Mouse (Mus musculus): ENCODE data around the gene Pfn3. TPM values are rescaled to one million over a fixed set of nuclear protein-coding genes. Genes with fewer than 3 reads are reported as not detected.

Gene Pfn3
- polyA plus RNA-seq, 1 experiment from 2014 or later = not detected

GRCm38 (mm10) chr13:55405783-55406390 is 9.1 kb downstream of the Pfn3 start:
- peaks cover 48% of the 10 kb centered on the region for H3K27me3 ChIP-seq (ENCODE audit: control insufficient read depth, insufficient read depth, low read length)
- no peak overlapping the region for H3K27ac ChIP-seq (ENCODE audit: low read depth, low read length)
- H3K4me3 ChIP-seq (ENCODE audit: low read depth, low read length) = no peak overlapping the region
- H3K9me3 ChIP-seq (replicated peaks; ENCODE audit: control insufficient read depth, low read length) = no peaks in the 10 kb centered on the region
- H3K4me1 ChIP-seq (ENCODE audit: control insufficient read depth, insufficient read depth, low read length) = no peaks in the 10 kb centered on the region
- no peaks in the 10 kb centered on the region for H3K36me3 ChIP-seq (ENCODE audit: control insufficient read depth, insufficient read depth, low read length)
- ATAC-seq (replicated peaks; ENCODE audit: insufficient number of reproducible peaks, low FRiP score, low TSS enrichment) = no peak
- 69% methylated on average over 13 of the region's 13 CpGs for whole genome bisulfite sequencing (ENCODE audit: insufficient replicate concordance)
- H3K4me2 ChIP-seq = no peak overlapping the region
- peak overlapping the region; percentile 53 for H3K9ac ChIP-seq (ENCODE audit: low read depth, low read length)

- peaks cover 48% of the 10 kb centered on the region for H3K27me3 ChIP-seq (ENCODE audit: control insufficient read depth, insufficient read depth, low read length)
Observed at GRCm38 (mm10) chr13:55404853-55405782, 9.9 kb downstream of the Pfn3 start.

GRCm38 (mm10) chr13:55403935-55404852 is 10.8 kb downstream of the Pfn3 start:
- H3K36me3 ChIP-seq (ENCODE audit: control insufficient read depth, insufficient read depth, low read length) = no peaks in the 10 kb centered on the region
- peaks cover 50% of the 10 kb centered on the region for H3K27me3 ChIP-seq (ENCODE audit: control insufficient read depth, insufficient read depth, low read length)
- H3K27ac ChIP-seq (ENCODE audit: low read depth, low read length) = no peak overlapping the region
- H3K9ac ChIP-seq (ENCODE audit: low read depth, low read length) = no peak overlapping the region
- H3K4me2 ChIP-seq = no peak overlapping the region
- 70% methylated on average over 15 of the region's 15 CpGs for WGBS (ENCODE audit: insufficient replicate concordance)
- no peak overlapping the region for H3K4me3 ChIP-seq (ENCODE audit: low read depth, low read length)
- ATAC-seq (replicated peaks; ENCODE audit: insufficient number of reproducible peaks, low FRiP score, low TSS enrichment) = no peak
- no peaks in the 10 kb centered on the region for H3K4me1 ChIP-seq (ENCODE audit: control insufficient read depth, insufficient read depth, low read length)
- H3K9me3 ChIP-seq (replicated peaks; ENCODE audit: control insufficient read depth, low read length) = no peaks in the 10 kb centered on the region

More at GRCm38 (mm10) chr13:55404853-55405782, 9.9 kb downstream of the Pfn3 start:
- H3K27ac ChIP-seq (ENCODE audit: low read depth, low read length) = no peak overlapping the region
- no peaks in the 10 kb centered on the region for H3K4me1 ChIP-seq (ENCODE audit: control insufficient read depth, insufficient read depth, low read length)
- no peak for ATAC-seq (replicated peaks; ENCODE audit: insufficient number of reproducible peaks, low FRiP score, low TSS enrichment)
- H3K9me3 ChIP-seq (replicated peaks; ENCODE audit: control insufficient read depth, low read length) = no peaks in the 10 kb centered on the region
- H3K9ac ChIP-seq (ENCODE audit: low read depth, low read length) = peak overlapping the region; percentile 53
- 0 out of 2 replicates have a peak overlapping the region, but pooled peaks have one; percentile 22 for H3K4me2 ChIP-seq
- H3K4me3 ChIP-seq (ENCODE audit: low read depth, low read length) = no peak overlapping the region
- WGBS (ENCODE audit: insufficient replicate concordance) = 11% methylated on average over 11 of the region's 11 CpGs
- no peaks in the 10 kb centered on the region for H3K36me3 ChIP-seq (ENCODE audit: control insufficient read depth, insufficient read depth, low read length)

- ATAC-seq (replicated peaks; ENCODE audit: insufficient number of reproducible peaks, low FRiP score, low TSS enrichment) = no peak
- Histone ChIP-seq H3K27me3 (ENCODE audit: control insufficient read depth, insufficient read depth, low read length) (peaks cover 47% of the 10 kb centered on the region), H3K9ac (ENCODE audit: low read depth, low read length) (no peak overlapping the region), H3K4me3 (ENCODE audit: low read depth, low read length) (no peak overlapping the region), H3K4me2 (no peak overlapping the region), H3K9me3 (replicated peaks; ENCODE audit: control insufficient read depth, low read length) (no peaks in the 10 kb centered on the region), H3K36me3 (ENCODE audit: control insufficient read depth, insufficient read depth, low read length) (no peaks in the 10 kb centered on the region), H3K4me1 (ENCODE audit: control insufficient read depth, insufficient read depth, low read length) (no peaks in the 10 kb centered on the region), H3K27ac (ENCODE audit: low read depth, low read length) (no peak overlapping the region)
- WGBS (ENCODE audit: insufficient replicate concordance) = 74% methylated on average over 7 of the region's 7 CpGs
Observed at GRCm38 (mm10) chr13:55403266-55403665, 11.8 kb downstream of the Pfn3 start.

GRCm38 (mm10) chr13:55400039-55400346 is 15.0 kb downstream of the Pfn3 start:
- WGBS (ENCODE audit: insufficient replicate concordance) = 64% methylated on average over 1 of the region's 1 CpGs
- ATAC-seq (replicated peaks; ENCODE audit: insufficient number of reproducible peaks, low FRiP score, low TSS enrichment) = no peak
- H3K4me2 ChIP-seq = no peak overlapping the region

GRCm38 (mm10) chr13:55399300-55400038 is 15.6 kb downstream of the Pfn3 start:
- Histone ChIP-seq H3K27ac (ENCODE audit: low read depth, low read length) (no peak overlapping the region), H3K27me3 (ENCODE audit: control insufficient read depth, insufficient read depth, low read length) (peaks cover 35% of the 10 kb centered on the region), H3K9me3 (replicated peaks; ENCODE audit: control insufficient read depth, low read length) (no peaks in the 10 kb centered on the region), H3K4me1 (ENCODE audit: control insufficient read depth, insufficient read depth, low read length) (no peaks in the 10 kb centered on the region), H3K4me2 (no peak overlapping the region), H3K36me3 (ENCODE audit: control insufficient read depth, insufficient read depth, low read length) (no peaks in the 10 kb centered on the region), H3K9ac (ENCODE audit: low read depth, low read length) (no peak overlapping the region), H3K4me3 (ENCODE audit: low read depth, low read length) (no peak overlapping the region)
- no peak for ATAC-seq (replicated peaks; ENCODE audit: insufficient number of reproducible peaks, low FRiP score, low TSS enrichment)
- WGBS (ENCODE audit: insufficient replicate concordance) = 53% methylated on average over 5 of the region's 5 CpGs

More at GRCm38 (mm10) chr13:55400039-55400346, 15.0 kb downstream of the Pfn3 start:
- Histone ChIP-seq H3K36me3 (ENCODE audit: control insufficient read depth, insufficient read depth, low read length) (no peaks in the 10 kb centered on the region), H3K4me3 (ENCODE audit: low read depth, low read length) (no peak overlapping the region), H3K9ac (ENCODE audit: low read depth, low read length) (no peak overlapping the region), H3K27ac (ENCODE audit: low read depth, low read length) (no peak overlapping the region), H3K9me3 (replicated peaks; ENCODE audit: control insufficient read depth, low read length) (no peaks in the 10 kb centered on the region), H3K27me3 (ENCODE audit: control insufficient read depth, insufficient read depth, low read length) (peaks cover 38% of the 10 kb centered on the region), H3K4me1 (ENCODE audit: control insufficient read depth, insufficient read depth, low read length) (no peaks in the 10 kb centered on the region)

- Histone ChIP-seq H3K4me3 (ENCODE audit: low read depth, low read length) (no peak within 1 kb of the TSS), H3K9me3 (replicated peaks; ENCODE audit: control insufficient read depth, low read length) (no peaks in the 10 kb centered on the region), H3K4me2 (no peak within 1 kb of the TSS), H3K27ac (ENCODE audit: low read depth, low read length) (no peak within 1 kb of the TSS), H3K27me3 (ENCODE audit: control insufficient read depth, insufficient read depth, low read length) (peaks cover 22% of the 10 kb centered on the region), H3K4me1 (ENCODE audit: control insufficient read depth, insufficient read depth, low read length) (no peaks in the 10 kb centered on the region), H3K36me3 (ENCODE audit: control insufficient read depth, insufficient read depth, low read length) (no peaks in the 10 kb centered on the region), H3K9ac (ENCODE audit: low read depth, low read length) (no peak within 1 kb of the TSS)
- 68% methylated on average over 1 of the region's 1 CpGs for WGBS (ENCODE audit: insufficient replicate concordance)
- no peak for ATAC-seq (replicated peaks; ENCODE audit: insufficient number of reproducible peaks, low FRiP score, low TSS enrichment)
Observed at GRCm38 (mm10) chr13:55398088-55398487, 16.9 kb downstream of the Pfn3 start, which contains the start of gene Slc34a1. Gene Slc34a1 (plus strand): TSS chr13:55398187.

GRCm38 (mm10) chr13:55392933-55393332 is 22.1 kb downstream of the Pfn3 start:
- H3K27me3 ChIP-seq (ENCODE audit: control insufficient read depth, insufficient read depth, low read length) = no peaks in the 10 kb centered on the region; the same call in 1 of the 2 replicates

More at GRCm38 (mm10) chr13:55392933-55393332, 22.1 kb downstream of the Pfn3 start:
- Histone ChIP-seq H3K36me3 (ENCODE audit: control insufficient read depth, insufficient read depth, low read length) (no peaks in the 10 kb centered on the region), H3K4me3 (ENCODE audit: low read depth, low read length) (no peak overlapping the region), H3K4me1 (ENCODE audit: control insufficient read depth, insufficient read depth, low read length) (no peaks in the 10 kb centered on the region), H3K4me2 (no peak overlapping the region), H3K9me3 (replicated peaks; ENCODE audit: control insufficient read depth, low read length) (no peaks in the 10 kb centered on the region), H3K9ac (ENCODE audit: low read depth, low read length) (no peak overlapping the region), H3K27ac (ENCODE audit: low read depth, low read length) (no peak overlapping the region)
- WGBS (ENCODE audit: insufficient replicate concordance) = 71% methylated on average over 4 of the region's 4 CpGs
- no peak for ATAC-seq (replicated peaks; ENCODE audit: insufficient number of reproducible peaks, low FRiP score, low TSS enrichment)

All from heart, embryonic 11.5 days (tissue).